Mouse (Mus musculus) thymus, postnatal 25 days (tissue): ENCODE measurements around the gene Mbl2.
"Not testable (repeated sequence)": the region's sequence is repeated elsewhere in the genome, so short reads cannot be mapped to it uniquely, and the experiment has no call there.

Source experiments
- DNase-seq: peaks from one replicate; pipeline ENCODE4 v3.0.0; 2022

The Mbl2 gene

DNA sequence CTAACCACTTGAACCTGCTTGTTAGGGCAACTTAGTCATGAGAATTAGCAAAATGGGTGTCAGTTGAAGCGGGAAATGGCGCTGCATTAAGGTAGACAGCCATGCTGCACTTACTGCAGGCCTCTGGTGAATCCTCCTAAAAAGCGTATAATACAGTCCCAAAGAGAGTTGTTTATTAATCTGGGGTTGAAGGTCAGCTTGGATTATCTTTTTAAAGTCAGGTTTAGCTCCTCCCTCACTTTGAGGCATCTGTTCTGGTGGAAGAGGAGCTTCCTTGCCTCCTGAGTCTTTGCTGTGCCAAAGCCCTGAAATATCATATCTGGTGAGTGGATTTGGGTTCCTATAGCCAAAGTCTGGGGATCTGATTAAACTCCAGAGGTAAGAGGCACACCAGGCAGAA is at the start of gene Mbl2:
TSS of gene Mbl2 (plus strand) at position 252 of the 400 bp plus-strand sequence.
- DNase-seq: no peak

- no peak for DNase-seq
Measured at GRCm38 (mm10) chr19:30185536-30185935, 47.2 kb upstream of the Mbl2 start.

DNA sequence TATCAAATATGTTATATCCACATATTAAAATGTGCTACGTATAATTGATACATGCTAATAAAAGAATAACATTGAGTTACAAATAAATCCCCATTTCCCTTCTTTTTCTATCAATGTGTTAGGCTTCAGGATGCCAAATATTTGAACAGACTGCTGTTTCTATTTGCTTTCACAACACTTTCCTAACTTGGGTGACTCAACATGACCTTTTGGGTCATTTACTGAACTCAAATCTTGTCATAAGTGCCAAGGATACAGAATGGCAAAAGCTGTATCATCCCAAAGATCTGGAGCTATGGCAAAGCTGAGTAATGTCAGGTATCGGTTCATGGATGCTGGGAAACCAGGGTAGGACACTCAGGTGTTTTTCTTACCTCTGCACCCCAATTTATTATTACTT is 45.5 kb upstream of the Mbl2 start:
- no peak for DNase-seq

- DNase-seq: no peak
Measured at GRCm38 (mm10) chr19:30194999-30195398, 37.7 kb upstream of the Mbl2 start.

- no peak for DNase-seq
Measured at GRCm38 (mm10) chr19:30202177-30202576, 30.6 kb upstream of the Mbl2 start.

- peak; percentile 9 for DNase-seq
Measured at GRCm38 (mm10) chr19:30205159-30205816, 27.5 kb upstream of the Mbl2 start.

- no peak for DNase-seq
Measured at GRCm38 (mm10) chr19:30205874-30206273, 26.9 kb upstream of the Mbl2 start.

- DNase-seq: no peak
Measured at GRCm38 (mm10) chr19:30206981-30207380, 25.8 kb upstream of the Mbl2 start.

GRCm38 (mm10) chr19:30209006-30209405 is 23.7 kb upstream of the Mbl2 start:
- DNase-seq: not testable (repeated sequence)

DNA sequence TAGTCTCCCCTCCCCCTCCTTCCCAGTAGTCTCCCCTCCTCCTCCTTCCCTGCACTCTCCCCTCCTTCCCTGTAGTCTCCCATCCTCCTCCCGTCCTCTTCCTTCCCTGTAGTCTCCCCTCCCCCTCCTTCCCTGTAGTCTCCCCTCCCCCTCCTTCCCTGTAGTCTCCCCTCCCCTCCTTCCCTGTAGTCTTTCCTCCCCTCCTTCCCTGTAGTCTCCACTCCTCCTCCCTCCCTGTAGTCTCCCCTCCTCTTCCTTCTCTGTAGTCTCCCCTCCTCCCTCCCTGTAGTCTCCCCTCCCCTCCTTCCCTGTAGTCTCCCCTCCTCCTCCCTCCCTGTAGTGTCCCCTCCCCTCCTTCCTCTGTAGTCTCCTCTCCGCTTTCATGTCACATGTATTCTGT is 18.7 kb upstream of the Mbl2 start:
- DNase-seq: no peak

- DNase-seq: not testable (repeated sequence)
Measured at GRCm38 (mm10) chr19:30215736-30216135, 17.0 kb upstream of the Mbl2 start.

DNA sequence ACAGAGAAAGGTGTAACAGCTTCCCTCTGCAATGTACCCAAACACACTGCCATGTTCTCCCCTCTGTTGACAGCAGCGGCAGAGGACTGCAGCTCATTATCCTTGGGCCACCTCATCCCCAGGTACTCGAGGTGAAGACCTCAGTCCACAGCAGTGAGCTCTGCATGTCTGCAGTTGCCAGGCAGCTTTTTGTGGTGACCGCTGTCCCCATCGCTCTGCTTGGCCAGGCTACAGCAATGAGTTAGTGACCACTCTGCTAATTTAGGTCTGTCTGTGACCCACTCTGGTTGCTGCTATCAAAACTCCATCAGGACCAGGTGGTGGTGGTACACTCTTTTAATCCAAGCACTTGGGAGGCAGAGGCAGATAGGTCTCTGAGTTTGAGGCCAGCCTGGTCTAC is 16.6 kb upstream of the Mbl2 start:
- no peak for DNase-seq

DNA sequence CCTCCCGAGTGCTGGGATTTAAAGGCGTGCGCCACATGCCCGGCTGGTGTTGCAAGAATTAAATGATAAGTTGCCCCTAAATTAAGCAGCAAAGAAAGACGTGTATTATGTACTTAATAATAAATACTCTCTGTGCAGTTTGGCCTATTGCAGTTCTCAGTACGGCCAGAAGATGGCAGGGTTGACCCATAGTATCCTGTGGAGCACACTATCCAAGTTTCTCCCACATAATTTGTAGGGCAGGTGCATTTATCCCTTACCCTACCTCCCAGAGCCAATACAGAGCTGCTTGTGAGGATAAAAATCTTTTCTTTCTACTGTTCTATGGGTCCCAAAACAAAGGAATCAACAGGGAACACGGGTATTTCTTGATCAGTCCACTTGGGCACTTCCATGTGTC is 15.4 kb upstream of the Mbl2 start:
- DNase-seq: peak; percentile 30

GRCm38 (mm10) chr19:30222593-30222992 is 10.1 kb upstream of the Mbl2 start:
- DNase-seq: not testable (repeated sequence)

- no peak for DNase-seq
Measured at GRCm38 (mm10) chr19:30229477-30229876, 3.3 kb upstream of the Mbl2 start.

- no peak for DNase-seq
Measured at GRCm38 (mm10) chr19:30234416-30234815, 1.7 kb downstream of the Mbl2 start.

DNA sequence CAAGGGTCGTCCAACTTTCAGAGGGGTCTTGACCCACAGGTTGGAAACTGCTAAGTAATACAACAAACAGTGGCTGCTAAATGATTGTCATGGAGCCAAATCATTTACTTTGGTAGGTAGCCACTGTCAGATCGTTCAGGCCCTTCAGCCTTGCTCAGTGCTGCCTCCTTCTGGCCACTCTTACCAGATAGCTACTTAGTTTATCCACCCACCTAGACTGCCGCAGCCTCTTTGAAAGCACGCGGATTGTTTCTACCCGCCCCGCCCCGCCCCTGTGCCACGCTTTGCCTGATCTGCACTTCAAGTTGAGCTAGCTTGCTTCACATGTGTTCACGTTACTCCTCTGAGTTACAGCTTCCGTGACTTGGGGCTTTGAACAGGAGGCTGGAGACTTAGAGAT is 14.6 kb downstream of the Mbl2 start:
- DNase-seq: peak; percentile 2

DNA sequence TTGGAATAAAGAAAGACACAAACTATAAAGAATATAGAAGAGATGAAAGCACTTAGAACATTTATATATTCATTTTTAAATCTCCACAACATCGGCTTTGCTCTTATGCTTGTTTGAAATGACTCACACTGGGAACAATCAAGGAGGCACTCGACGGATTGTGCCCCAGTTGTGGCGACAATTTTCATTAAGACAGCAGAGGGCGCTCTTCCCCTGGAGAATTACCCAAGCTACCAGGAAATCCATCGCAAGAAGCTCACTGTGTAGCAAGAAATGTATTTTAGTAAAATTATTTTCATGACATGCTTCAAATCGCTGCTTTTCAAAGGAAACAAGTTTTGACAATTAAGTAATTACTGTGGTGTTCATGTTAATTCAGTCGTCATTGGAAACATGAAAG is 16.1 kb downstream of the Mbl2 start:
- peak; percentile 29 for DNase-seq

DNA sequence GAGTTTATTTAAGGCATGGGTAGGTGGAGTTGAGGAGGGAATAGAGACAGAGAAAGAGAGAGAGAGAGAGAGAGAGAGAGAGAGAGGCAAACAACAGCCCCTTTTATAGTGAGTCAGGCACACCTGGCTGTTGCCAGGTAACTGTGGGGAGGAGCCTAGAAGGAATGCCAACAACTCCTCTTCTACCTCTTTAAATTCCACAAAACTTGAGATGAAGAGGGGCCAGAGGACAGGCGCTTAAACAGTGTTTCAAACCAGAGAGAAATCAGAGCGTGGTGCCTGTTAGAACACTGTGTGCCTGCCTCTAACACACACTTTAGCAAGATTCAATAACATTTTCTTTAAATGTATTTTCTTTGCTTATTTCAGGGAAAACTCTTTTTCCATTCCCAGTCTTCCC is 19.5 kb downstream of the Mbl2 start:
- DNase-seq: no peak

- no peak for DNase-seq
Measured at GRCm38 (mm10) chr19:30256339-30256738, 23.6 kb downstream of the Mbl2 start.

DNA sequence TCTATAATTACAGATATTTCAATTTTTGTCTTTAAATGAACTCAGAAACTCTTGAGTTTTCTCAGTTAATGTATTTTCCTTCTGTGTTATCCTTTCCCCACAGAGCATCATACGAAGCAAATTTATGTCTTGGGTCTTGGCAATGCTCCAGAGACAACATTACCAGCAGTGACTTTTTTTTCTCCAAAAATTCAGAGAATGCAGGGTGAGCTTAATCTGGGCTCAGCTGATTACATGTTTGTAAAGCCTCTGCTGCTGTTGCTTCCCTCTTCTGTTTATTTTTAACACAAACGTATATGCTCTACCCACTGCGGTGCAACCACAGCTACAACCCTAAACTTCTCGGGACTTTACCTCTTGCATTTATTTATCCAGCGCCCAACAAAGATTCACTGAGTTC is 48.4 kb downstream of the Mbl2 start:
- DNase-seq: no peak

GRCm38 (mm10) chr19:30287899-30288490 is 55.3 kb downstream of the Mbl2 start:
- no peak for DNase-seq
